Mouse (Mus musculus): ENCODE measurements around the gene Pdx1. TPM values are rescaled to one million over a fixed set of nuclear protein-coding genes. Genes with fewer than 3 reads are reported as not detected.

Gene Pdx1
- not detected for polyA plus RNA-seq (2014; fragmentation: Illumina TruSeq; extraction: RNeasy Lipid Tissue Mini Kit (QIAGEN cat#74804); ENCODE audit: low read depth, low replicate concordance)

DNA sequence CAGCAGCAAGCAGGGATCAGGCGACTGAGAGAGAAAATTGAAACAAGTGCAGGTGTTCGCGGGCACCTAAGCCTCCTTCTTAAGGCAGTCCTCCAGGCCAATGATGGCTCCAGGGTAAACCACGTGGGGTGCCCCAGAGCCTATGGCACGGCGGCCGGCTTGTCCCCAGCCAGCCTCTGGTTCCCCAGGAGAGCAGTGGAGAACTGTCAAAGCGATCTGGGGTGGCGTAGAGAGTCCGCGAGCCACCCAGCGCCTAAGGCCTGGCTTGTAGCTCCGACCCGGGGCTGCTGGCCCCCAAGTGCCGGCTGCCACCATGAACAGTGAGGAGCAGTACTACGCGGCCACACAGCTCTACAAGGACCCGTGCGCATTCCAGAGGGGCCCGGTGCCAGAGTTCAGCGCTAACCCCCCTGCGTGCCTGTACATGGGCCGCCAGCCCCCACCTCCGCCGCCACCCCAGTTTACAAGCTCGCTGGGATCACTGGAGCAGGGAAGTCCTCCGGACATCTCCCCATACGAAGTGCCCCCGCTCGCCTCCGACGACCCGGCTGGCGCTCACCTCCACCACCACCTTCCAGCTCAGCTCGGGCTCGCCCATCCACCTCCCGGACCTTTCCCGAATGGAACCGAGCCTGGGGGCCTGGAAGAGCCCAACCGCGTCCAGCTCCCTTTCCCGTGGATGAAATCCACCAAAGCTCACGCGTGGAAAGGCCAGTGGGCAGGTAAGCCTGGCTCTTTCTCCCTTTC, at the start of gene Pdx1:
Pdx1 (plus strand) TSS at position 34 of the 747 bp plus-strand sequence.

GRCm38 (mm10) chr5:147306638-147307397, 37.1 kb downstream of the Pdx1 start, which contains the start of gene Cdx2:
Cdx2 (minus strand) TSS chr5:147307270.

GRCm38 (mm10) chr5:147322183-147322582, 52.4 kb downstream of the Pdx1 start, which contains the start of gene Urad:
Urad (minus strand) TSS chr5:147322440.

Other genes starting within 250 kb of the Pdx1 start
- 12.5 TPM for gene Lnx2, start 193.4 kb upstream of the Pdx1 start, polyA plus RNA-seq (2014; fragmentation: Illumina TruSeq; extraction: RNeasy Lipid Tissue Mini Kit (QIAGEN cat#74804); ENCODE audit: low read depth, low replicate concordance)
- 136 TPM for gene Polr1d, start 192.9 kb upstream of the Pdx1 start, polyA plus RNA-seq (2014; fragmentation: Illumina TruSeq; extraction: RNeasy Lipid Tissue Mini Kit (QIAGEN cat#74804); ENCODE audit: low read depth, low replicate concordance)
- not detected for gene Gsx1, start 81.3 kb upstream of the Pdx1 start, polyA plus RNA-seq (2014; fragmentation: Illumina TruSeq; extraction: RNeasy Lipid Tissue Mini Kit (QIAGEN cat#74804); ENCODE audit: low read depth, low replicate concordance)
- gene Cdx2, start 37.3 kb downstream of the Pdx1 start, polyA plus RNA-seq (2014; fragmentation: Illumina TruSeq; extraction: RNeasy Lipid Tissue Mini Kit (QIAGEN cat#74804); ENCODE audit: low read depth, low replicate concordance), result 0.21 TPM
- not detected for gene Urad, start 52.5 kb downstream of the Pdx1 start, polyA plus RNA-seq (2014; fragmentation: Illumina TruSeq; extraction: RNeasy Lipid Tissue Mini Kit (QIAGEN cat#74804); ENCODE audit: low read depth, low replicate concordance)
- gene Flt3, start 130.5 kb downstream of the Pdx1 start, polyA plus RNA-seq (2014; fragmentation: Illumina TruSeq; extraction: RNeasy Lipid Tissue Mini Kit (QIAGEN cat#74804); ENCODE audit: low read depth, low replicate concordance), result 0.82 TPM
- gene Pan3, start 160.2 kb downstream of the Pdx1 start, polyA plus RNA-seq (2014; fragmentation: Illumina TruSeq; extraction: RNeasy Lipid Tissue Mini Kit (QIAGEN cat#74804); ENCODE audit: low read depth, low replicate concordance), result 45.7 TPM

All from adipose tissue, adult 10 weeks (tissue).